ENCODE assay signal across 18 mouse cellular contexts in genomic region chr8:128065127-128065526, GRCm38 (mm10).
"Had no signal": no experiment of that assay in that cellular context is flagged by ENCODE, and none has a peak within 500 bp of the region (broad histone marks: within the 10 kb centered on the region; RNA-seq: fewer than 3 reads in every experiment).

No protein-coding gene starts in this region.

- H3K4me2 ChIP-seq: limb, embryonic 15.5 days; liver, embryonic 12.5 days; lung, embryonic 15.5 days; midbrain, embryonic 11.5 days; midbrain, embryonic 15.5 days; neural tube, embryonic 12.5 days; stomach, embryonic 15.5 days had no signal

- DNase-seq: kidney, adult 8-10 months; kidney, postnatal 36 days; layer of hippocampus, adult 9-11 months; layer of hippocampus, postnatal 36 days; left cerebral cortex, postnatal 4 days; lung, postnatal 14 days; spleen, adult 18-20 months; thymus, adult 2 months; thymus, postnatal 25 days had no signal

- H3K27me3 ChIP-seq: limb, embryonic 15.5 days; liver, embryonic 12.5 days; lung, embryonic 15.5 days; midbrain, embryonic 15.5 days; neural tube, embryonic 12.5 days; stomach, embryonic 15.5 days had no signal

- H3K27ac ChIP-seq: kidney, postnatal 0 days; limb, embryonic 15.5 days; liver, embryonic 12.5 days; lung, embryonic 15.5 days; midbrain, embryonic 15.5 days; neural tube, embryonic 12.5 days; stomach, embryonic 15.5 days had no signal

- H3K36me3 ChIP-seq: limb, embryonic 15.5 days; liver, embryonic 12.5 days; lung, embryonic 15.5 days; midbrain, embryonic 15.5 days; neural tube, embryonic 12.5 days; stomach, embryonic 15.5 days had no signal

- ATAC-seq: intestine, postnatal 0 days; liver, embryonic 12.5 days; midbrain, embryonic 15.5 days had no signal

- H3K9me3 ChIP-seq: limb, embryonic 15.5 days; liver, embryonic 12.5 days; lung, embryonic 15.5 days; midbrain, embryonic 15.5 days; neural tube, embryonic 12.5 days; stomach, embryonic 15.5 days had no signal

- H3K9ac ChIP-seq: limb, embryonic 15.5 days; liver, embryonic 12.5 days; lung, embryonic 15.5 days; midbrain, embryonic 15.5 days; neural tube, embryonic 12.5 days; stomach, embryonic 15.5 days had no signal

- H3K4me3 ChIP-seq: limb, embryonic 15.5 days; liver, embryonic 12.5 days; lung, embryonic 15.5 days; midbrain, embryonic 15.5 days; neural tube, embryonic 12.5 days; stomach, embryonic 15.5 days had no signal

- H3K4me1 ChIP-seq: limb, embryonic 15.5 days; liver, embryonic 12.5 days; lung, embryonic 15.5 days; midbrain, embryonic 15.5 days; neural tube, embryonic 12.5 days; stomach, embryonic 15.5 days had no signal
